Mouse (Mus musculus) adrenal gland, adult 2 months (tissue): Measurements from ENCODE around the gene Lce1k. TPM values are rescaled to one million over a fixed set of nuclear protein-coding genes. Genes with fewer than 3 reads are reported as not detected.
"Not testable (repeated sequence)": the region's sequence is repeated elsewhere in the genome, so short reads cannot be mapped to it uniquely, and the experiment has no call there.

Source experiments
- DNase-seq: peaks from one replicate; pipeline ENCODE4 v3.0.0; 2021
- long read RNA-seq: library from polyadenylated mRNA; stranded (forward); transcript quantifications from one replicate; pipeline ENCODE4 v2.0.0, GENCODE M21; 2021
- polyA plus RNA-seq: library from polyadenylated mRNA; depleted of rRNA; stranded (reverse); fragments of >200 nt; gene quantifications from 2 replicates; pipeline ENCODE4 v1.2.3, GENCODE M21; 2012; rRNA removed
- total RNA-seq, 2 experiments: library from RNA; stranded (reverse); gene quantifications; 2 replicates each; pipeline ENCODE4 v1.2.3; 2021

Lce1k gene
- total RNA-seq (not detected), polyA plus RNA-seq (not detected in 2 replicates)
- long read RNA-seq: 0 reads

DNA sequence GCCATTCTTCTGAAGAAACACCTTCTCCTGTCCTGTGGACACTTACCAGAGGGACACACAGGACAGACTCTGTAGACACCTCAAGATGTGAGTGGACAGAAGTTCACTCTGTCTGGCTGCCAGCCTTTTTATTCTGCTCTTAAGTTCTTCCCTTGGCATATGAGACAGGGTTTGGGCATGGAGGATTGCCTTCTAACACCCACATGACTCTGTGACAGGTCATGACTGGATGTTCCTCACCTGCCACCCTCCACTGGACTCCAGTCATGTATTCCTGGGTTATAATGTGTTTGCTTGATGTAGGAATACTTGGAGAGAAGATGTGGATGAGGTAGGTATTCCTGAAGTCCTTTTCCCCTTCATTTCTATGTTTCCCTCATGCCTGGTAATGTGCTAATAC lies at the start of gene Lce1k:
TSS of gene Lce1k (minus strand) at position 101 of the 400 bp plus-strand sequence.
- no peak for DNase-seq

GRCm38 (mm10) chr3:92851186-92851585 lies 43.5 kb upstream of the Lce1k start, which contains the start of gene Lce1l:
Gene Lce1l, minus strand, starts transcription at chr3:92851286.
- no peak for DNase-seq

GRCm38 (mm10) chr3:92827108-92827507 lies 19.4 kb upstream of the Lce1k start, which contains the start of gene Kprp:
Gene Kprp, minus strand, starts transcription at chr3:92827247.
- no peak for DNase-seq

GRCm38 (mm10) chr3:92825808-92826207 lies 18.1 kb upstream of the Lce1k start:
- DNase-seq: no peak

- DNase-seq: not testable (repeated sequence)
These were observed 8.3 kb upstream of the Lce1k start for GRCm38 (mm10) chr3:92816036-92816435.

DNA sequence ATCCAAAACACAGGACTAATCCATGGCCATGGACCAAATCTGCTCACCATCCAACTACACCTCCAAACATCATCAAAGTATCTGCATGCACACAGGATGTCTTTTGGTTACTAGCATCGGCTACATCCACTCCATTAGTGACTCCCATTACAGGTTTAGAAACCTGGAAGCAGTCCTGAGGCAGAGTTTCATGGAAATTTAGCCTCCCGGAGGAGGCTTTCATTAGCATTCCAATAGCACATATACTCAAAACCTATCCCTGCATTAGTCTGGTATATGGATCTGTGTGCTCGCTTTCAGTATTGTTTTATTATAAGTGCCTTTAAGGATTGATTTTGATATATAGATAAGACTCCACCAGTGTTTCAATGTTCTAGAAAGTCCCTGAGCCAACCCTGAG lies 7.9 kb upstream of the Lce1k start:
- DNase-seq: no peak

- DNase-seq: no peak
These were observed 17.3 kb downstream of the Lce1k start, which contains the start of gene Lce1j for GRCm38 (mm10) chr3:92790414-92790813. Gene Lce1j, minus strand, starts transcription at chr3:92790514.

DNA sequence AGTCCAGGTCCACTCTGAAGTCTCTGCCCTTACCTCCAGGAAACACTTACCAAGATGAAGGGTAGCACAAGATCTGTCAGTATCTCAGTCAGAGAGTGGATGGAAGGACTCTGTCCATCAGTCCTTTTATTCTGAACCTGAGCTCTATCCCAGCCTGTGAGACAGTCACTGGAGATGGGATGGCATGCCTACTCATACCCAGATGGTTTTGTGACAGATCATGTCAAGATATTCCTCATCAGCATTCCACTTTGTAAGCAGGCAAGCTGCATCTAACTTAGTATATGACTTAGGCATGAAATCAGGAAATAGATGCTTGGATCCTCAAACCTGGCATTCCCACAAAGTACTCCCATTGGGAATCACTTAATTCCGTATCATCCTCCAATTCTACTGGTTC lies 28.9 kb downstream of the Lce1k start, which contains the start of gene Lce1i:
TSS of gene Lce1i (minus strand) at position 101 of the 400 bp plus-strand sequence.
- no peak for DNase-seq

DNA sequence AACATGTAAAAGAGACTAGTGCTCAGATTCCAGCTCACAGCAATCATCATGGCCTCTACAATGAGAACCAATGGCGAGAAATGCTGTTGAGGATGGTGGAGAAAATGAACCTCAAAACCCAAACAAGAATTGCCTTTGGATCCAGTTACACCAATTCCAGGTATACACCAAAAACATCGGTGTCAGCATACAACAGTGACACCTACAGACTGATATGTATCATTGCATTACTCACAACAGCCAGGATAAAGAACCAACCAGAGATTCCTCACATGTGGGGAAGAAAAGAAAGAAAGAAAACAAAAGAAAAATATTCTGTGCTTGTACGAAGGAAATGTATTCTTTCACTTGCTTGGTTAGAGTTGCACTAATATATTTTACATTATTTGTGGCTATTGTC lies 36.1 kb downstream of the Lce1k start:
- no peak for DNase-seq

DNA sequence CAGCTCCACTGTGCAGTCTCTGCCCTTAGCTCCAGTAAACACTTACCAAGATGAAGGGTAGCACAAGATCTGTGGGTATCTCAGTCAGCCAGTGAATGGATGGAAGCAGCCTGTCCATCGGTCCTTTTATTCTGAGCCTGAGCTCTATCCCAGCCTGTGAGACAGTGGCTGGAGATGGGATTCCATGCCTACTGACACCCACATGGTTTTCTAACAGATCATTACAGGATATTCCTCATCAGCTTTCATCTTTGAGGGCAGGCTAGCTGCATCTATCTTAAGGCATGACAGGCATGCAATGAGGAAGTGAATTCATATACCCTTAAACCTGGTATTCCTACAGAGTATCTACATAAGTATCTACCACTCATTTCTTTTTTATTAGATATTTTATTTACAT lies 42.7 kb downstream of the Lce1k start, which contains the start of gene Lce1h:
TSS of gene Lce1h (minus strand) at position 101 of the 400 bp plus-strand sequence.
- DNase-seq: no peak

Other genes starting within 250 kb of the Lce1k start
- not detected for gene Ivl, start 234.2 kb downstream of the Lce1k start, total RNA-seq
- not detected in 2 replicates for gene Ivl, start 234.2 kb downstream of the Lce1k start, polyA plus RNA-seq
- not detected for gene Smcp, start 218.9 kb downstream of the Lce1k start, total RNA-seq
- not detected in 2 replicates for gene Smcp, start 218.9 kb downstream of the Lce1k start, polyA plus RNA-seq
- gene 2210017I01Rik, start 200.4 kb downstream of the Lce1k start, total RNA-seq: not detected
- not detected in 2 replicates for gene 2210017I01Rik, start 200.4 kb downstream of the Lce1k start, polyA plus RNA-seq
- gene Lce6a, start 186.2 kb downstream of the Lce1k start, total RNA-seq: not detected
- not detected in 2 replicates for gene Lce6a, start 186.2 kb downstream of the Lce1k start, polyA plus RNA-seq
- not detected for gene Lce1a1, start 159.6 kb downstream of the Lce1k start, total RNA-seq
- 0.33 TPM in 1 of 2 replicates, not detected in the other for gene Lce1a1, start 159.6 kb downstream of the Lce1k start, polyA plus RNA-seq
- not detected for gene Lce1b, start 151.0 kb downstream of the Lce1k start, total RNA-seq
- not detected in 2 replicates for gene Lce1b, start 151.0 kb downstream of the Lce1k start, polyA plus RNA-seq
- gene Lce1a2, start 137.6 kb downstream of the Lce1k start, total RNA-seq: not detected
- gene Lce1a2, start 137.6 kb downstream of the Lce1k start, polyA plus RNA-seq: not detected in 2 replicates
- not detected for gene Lce1c, start 128.6 kb downstream of the Lce1k start, total RNA-seq
- not detected in 2 replicates for gene Lce1c, start 128.6 kb downstream of the Lce1k start, polyA plus RNA-seq
- gene Lce1d, start 120.7 kb downstream of the Lce1k start, total RNA-seq: not detected
- not detected in 2 replicates for gene Lce1d, start 120.7 kb downstream of the Lce1k start, polyA plus RNA-seq
- gene Lce1e, start 98.8 kb downstream of the Lce1k start, total RNA-seq: not detected
- not detected in 2 replicates for gene Lce1e, start 98.8 kb downstream of the Lce1k start, polyA plus RNA-seq
- gene Lce1f, start 87.5 kb downstream of the Lce1k start, total RNA-seq: not detected
- gene Lce1f, start 87.5 kb downstream of the Lce1k start, polyA plus RNA-seq: not detected in 2 replicates
- gene Gm38119, start 68.8 kb downstream of the Lce1k start, total RNA-seq: not detected
- gene Gm38119, start 68.8 kb downstream of the Lce1k start, polyA plus RNA-seq: not detected in 2 replicates
- not detected for gene Lce1g, start 55.6 kb downstream of the Lce1k start, total RNA-seq
- 0.12 TPM in 1 of 2 replicates, not detected in the other for gene Lce1g, start 55.6 kb downstream of the Lce1k start, polyA plus RNA-seq
- gene Lce1h, start 42.8 kb downstream of the Lce1k start, total RNA-seq: not detected
- not detected in 2 replicates for gene Lce1h, start 42.8 kb downstream of the Lce1k start, polyA plus RNA-seq
- gene Lce1i, start 29.0 kb downstream of the Lce1k start, total RNA-seq: not detected
- gene Lce1i, start 29.0 kb downstream of the Lce1k start, polyA plus RNA-seq: not detected in 2 replicates
- gene Lce1j, start 17.4 kb downstream of the Lce1k start, total RNA-seq: not detected
- gene Lce1j, start 17.4 kb downstream of the Lce1k start, polyA plus RNA-seq: not detected in 2 replicates
- not detected for gene Kprp, start 19.4 kb upstream of the Lce1k start, total RNA-seq
- gene Kprp, start 19.4 kb upstream of the Lce1k start, polyA plus RNA-seq: not detected in 2 replicates
- not detected for gene Lce1l, start 43.4 kb upstream of the Lce1k start, total RNA-seq
- not detected in 2 replicates for gene Lce1l, start 43.4 kb upstream of the Lce1k start, polyA plus RNA-seq
- not detected for gene 2310050C09Rik, start 62.3 kb upstream of the Lce1k start, total RNA-seq
- not detected in 2 replicates for gene 2310050C09Rik, start 62.3 kb upstream of the Lce1k start, polyA plus RNA-seq
- not detected for gene Lce3a, start 118.3 kb upstream of the Lce1k start, total RNA-seq
- not detected in 2 replicates for gene Lce3a, start 118.3 kb upstream of the Lce1k start, polyA plus RNA-seq
- not detected for gene Lce3b, start 125.1 kb upstream of the Lce1k start, total RNA-seq
- not detected in 2 replicates for gene Lce3b, start 125.1 kb upstream of the Lce1k start, polyA plus RNA-seq
- not detected for gene Lce3c, start 136.6 kb upstream of the Lce1k start, total RNA-seq
- not detected in 2 replicates for gene Lce3c, start 136.6 kb upstream of the Lce1k start, polyA plus RNA-seq
- not detected for gene Lce3d, start 149.5 kb upstream of the Lce1k start, total RNA-seq
- not detected in 2 replicates for gene Lce3d, start 149.5 kb upstream of the Lce1k start, polyA plus RNA-seq
- gene Lce3e, start 159.2 kb upstream of the Lce1k start, total RNA-seq: not detected
- not detected in 2 replicates for gene Lce3e, start 159.2 kb upstream of the Lce1k start, polyA plus RNA-seq
- not detected for gene Lce3f, start 184.3 kb upstream of the Lce1k start, total RNA-seq
- gene Lce3f, start 184.3 kb upstream of the Lce1k start, polyA plus RNA-seq: not detected in 2 replicates
- gene Crct1, start 207.8 kb upstream of the Lce1k start, total RNA-seq: not detected
- not detected in 2 replicates for gene Crct1, start 207.8 kb upstream of the Lce1k start, polyA plus RNA-seq
- not detected for gene Lce1m, start 211.2 kb upstream of the Lce1k start, total RNA-seq
- gene Lce1m, start 211.2 kb upstream of the Lce1k start, polyA plus RNA-seq: not detected in 2 replicates